Mouse (Mus musculus) bone marrow macrophage, adult 2 months (primary cell): ENCODE measurements at regions not wholly inside any gene's neighbourhood (a gene's known extent, or its start where the extent isn't known, plus 50 kb on each side); places are given as distances from the start of the nearest gene placed in this dataset.

Experiments used
- H3K27ac ChIP-seq: 2 replicates; pipeline ENCODE4 v1.5.1; 2012; ENCODE audit warnings: low read depth, low read length; ENCODE audit not compliant: insufficient read depth
- H3K4me1 ChIP-seq: 2 replicates; pipeline ENCODE4 v1.6.1; 2012; ENCODE audit warnings: low read length; ENCODE audit not compliant: control insufficient read depth, insufficient read depth
- H3K4me3 ChIP-seq: 2 replicates; pipeline ENCODE4 v1.5.1; 2012; ENCODE audit warnings: mild to moderate bottlenecking, low read length, moderate library complexity; ENCODE audit not compliant: insufficient read depth
- CTCF ChIP-seq: IDR thresholded peaks from 2 replicates; pipeline ENCODE4 v1.5.1; 2012; ENCODE audit warnings: low read depth, mild to moderate bottlenecking, low read length, moderate library complexity
- POLR2A ChIP-seq: IDR thresholded peaks from 2 replicates; pipeline ENCODE4 v1.6.1; 2012; ENCODE audit warnings: mild to moderate bottlenecking, low read depth, low read length, borderline replicate concordance

DNA sequence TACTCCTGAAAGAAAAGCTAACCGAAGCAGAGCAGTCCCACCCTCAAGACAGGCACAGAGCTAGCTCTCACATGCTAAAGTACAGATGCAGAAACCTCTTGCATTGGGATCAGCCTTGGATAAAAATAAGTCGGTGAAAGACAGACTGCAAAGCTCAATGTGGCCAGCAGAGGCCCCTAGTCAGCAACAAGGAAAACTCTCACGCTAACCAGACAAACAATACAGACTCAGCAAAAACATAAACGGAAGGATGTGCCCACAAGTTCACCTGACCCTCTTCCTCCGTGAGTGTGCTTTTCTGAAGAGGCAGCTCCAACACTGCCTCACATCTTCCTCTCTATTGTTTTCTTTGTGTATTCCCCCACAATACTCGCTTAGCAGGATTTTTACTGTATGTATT lies 77.8 kb downstream of the Rpia start:
- Histone ChIP-seq H3K4me1 (no peaks in the 10 kb centered on the region), H3K4me3 (no peak overlapping the region), H3K27ac (no peak overlapping the region)
- no peak for TF ChIP-seq POLR2A
- TF ChIP-seq CTCF, result no peak; the same call in 1 of the 2 replicates

DNA sequence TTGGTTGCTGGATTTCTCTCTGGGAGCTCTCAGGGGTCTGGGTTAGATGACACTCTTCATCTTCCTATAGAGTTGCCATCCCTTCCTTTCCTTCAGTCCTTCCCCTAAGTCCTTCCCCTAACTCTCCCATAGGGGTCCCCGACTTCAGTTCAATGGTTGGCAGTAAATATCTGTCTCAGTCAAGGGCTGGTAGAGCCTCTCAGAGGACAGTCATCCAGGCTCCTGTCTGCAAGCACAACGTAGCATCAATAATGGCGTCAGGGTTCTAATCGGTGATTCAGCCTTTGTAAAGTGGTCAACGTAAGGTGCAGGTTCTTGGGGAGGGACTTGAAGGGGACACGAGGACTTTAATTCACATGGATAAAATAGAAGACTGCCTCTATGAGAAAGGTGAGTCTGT lies 78.4 kb downstream of the Rpia start:
- Histone ChIP-seq H3K4me3 (no peak overlapping the region), H3K4me1 (no peaks in the 10 kb centered on the region), H3K27ac (no peak overlapping the region)
- TF ChIP-seq CTCF (no peak), POLR2A (no peak)

DNA sequence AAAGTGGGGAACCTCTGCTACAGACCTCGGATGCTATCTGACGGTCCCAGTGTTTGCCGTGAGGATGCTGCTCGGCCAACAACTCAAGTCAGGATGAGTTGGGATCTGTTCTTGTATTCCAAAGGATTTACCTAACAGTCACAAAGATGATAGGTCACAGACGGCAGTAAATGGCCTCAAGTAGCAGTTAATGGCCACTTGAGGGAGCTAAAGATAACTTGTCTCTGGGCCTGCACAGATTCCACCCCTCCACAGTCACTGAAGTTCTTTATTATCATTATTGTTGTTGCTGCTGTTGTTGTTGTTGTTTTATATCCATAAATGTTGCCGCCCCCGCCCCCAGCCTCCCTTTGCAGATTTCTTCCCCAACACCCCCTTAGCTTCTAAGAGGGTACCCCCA lies 78.9 kb downstream of the Rpia start:
- Histone ChIP-seq H3K27ac (no peak overlapping the region), H3K4me3 (no peak overlapping the region), H3K4me1 (no peaks in the 10 kb centered on the region)
- TF ChIP-seq POLR2A (no peak), CTCF (0 out of 2 replicates have a peak, but pooled peaks have one; percentile 19)

DNA sequence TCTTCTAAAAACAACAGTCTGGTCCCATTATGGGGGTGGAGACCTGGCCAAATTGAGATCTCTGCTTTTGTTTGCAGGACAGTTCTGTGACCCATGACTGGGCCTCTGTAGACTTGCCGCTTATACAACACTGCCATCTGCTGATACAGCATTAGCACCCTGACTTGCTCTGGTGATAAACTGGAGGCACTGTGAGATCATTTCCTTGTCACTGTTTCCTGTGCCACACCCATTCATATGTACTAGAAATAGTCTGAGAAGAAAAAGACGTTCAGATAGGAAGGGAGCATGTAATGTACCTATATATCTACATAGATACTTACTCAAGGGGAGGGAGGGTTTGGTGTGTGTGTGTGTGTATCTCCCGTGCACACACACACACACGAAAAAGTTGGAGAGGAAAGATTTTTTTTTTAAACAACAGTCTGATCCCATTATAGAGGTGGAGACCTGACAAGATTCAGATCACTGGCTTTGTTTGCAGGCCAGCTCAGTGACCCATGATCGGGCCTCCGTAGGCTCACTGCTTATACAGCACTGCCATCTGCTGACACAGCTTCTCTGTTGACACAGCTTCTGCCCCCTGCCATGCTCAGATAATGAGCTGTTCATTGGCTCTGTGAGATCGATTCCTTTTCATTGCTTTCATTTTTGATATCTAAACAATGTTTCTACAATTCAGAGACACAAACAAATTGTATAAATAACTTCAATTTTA lies 82.5 kb downstream of the Rpia start:
- Histone ChIP-seq H3K27ac (no peak overlapping the region), H3K4me1 (no peaks in the 10 kb centered on the region), H3K4me3 (no peak overlapping the region)
- no peak for TF ChIP-seq POLR2A
- peak; percentile 41; the same call in 1 of the 2 replicates for TF ChIP-seq CTCF

DNA sequence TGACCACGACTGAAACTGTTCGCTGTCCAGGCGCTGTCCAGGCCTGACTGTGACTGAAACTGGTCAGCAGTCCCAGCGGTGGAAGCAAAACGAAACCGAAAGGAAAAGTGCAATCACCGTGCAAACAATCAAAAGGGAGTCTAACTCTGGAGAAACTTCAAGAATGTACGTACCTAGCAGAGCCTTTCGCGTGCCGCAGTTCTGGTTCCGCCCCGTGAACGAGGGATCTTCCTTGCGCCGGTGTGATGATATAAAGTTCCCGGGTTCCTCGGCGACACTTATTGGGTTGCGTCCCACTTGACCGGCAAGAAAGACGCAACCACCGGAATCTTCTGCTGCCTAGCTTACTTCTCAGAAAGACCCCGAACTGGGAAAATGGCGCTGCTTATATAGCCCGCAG lies 96.4 kb downstream of the Rpia start:
- no peak overlapping the region for H3K4me3 ChIP-seq
- no peak overlapping the region for H3K27ac ChIP-seq
- no peaks in the 10 kb centered on the region for H3K4me1 ChIP-seq
- TF ChIP-seq CTCF (no peak), POLR2A (no peak)
